Mouse (Mus musculus) thymus, postnatal 25 days (tissue): ENCODE results near the gene Gpr152.

ENCODE experiments used
- DNase-seq: peaks from one replicate; pipeline ENCODE4 v3.0.0; 2022

Gpr152 gene

DNA sequence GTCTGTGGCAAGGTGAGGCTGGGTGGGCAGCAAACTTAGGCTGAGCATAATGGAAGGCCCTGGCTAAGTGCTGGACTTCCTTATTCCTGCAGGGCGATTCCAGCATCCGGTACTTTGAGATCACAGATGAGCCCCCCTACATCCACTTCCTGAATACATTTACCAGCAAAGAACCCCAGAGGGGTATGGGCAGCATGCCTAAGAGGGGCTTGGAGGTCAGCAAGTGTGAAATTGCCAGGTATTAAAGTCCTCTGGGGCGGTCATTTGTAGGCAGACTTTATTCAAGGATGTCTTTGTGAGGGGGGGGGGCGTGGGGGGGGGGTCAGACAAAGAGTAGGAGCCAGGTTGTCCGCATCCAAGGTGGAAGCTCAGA lies 11.9 kb downstream of the Gpr152 start:
- no peak for DNase-seq

- DNase-seq: no peak
Observed at GRCm38 (mm10) chr19:4151898-4152297, 12.3 kb downstream of the Gpr152 start.

DNA sequence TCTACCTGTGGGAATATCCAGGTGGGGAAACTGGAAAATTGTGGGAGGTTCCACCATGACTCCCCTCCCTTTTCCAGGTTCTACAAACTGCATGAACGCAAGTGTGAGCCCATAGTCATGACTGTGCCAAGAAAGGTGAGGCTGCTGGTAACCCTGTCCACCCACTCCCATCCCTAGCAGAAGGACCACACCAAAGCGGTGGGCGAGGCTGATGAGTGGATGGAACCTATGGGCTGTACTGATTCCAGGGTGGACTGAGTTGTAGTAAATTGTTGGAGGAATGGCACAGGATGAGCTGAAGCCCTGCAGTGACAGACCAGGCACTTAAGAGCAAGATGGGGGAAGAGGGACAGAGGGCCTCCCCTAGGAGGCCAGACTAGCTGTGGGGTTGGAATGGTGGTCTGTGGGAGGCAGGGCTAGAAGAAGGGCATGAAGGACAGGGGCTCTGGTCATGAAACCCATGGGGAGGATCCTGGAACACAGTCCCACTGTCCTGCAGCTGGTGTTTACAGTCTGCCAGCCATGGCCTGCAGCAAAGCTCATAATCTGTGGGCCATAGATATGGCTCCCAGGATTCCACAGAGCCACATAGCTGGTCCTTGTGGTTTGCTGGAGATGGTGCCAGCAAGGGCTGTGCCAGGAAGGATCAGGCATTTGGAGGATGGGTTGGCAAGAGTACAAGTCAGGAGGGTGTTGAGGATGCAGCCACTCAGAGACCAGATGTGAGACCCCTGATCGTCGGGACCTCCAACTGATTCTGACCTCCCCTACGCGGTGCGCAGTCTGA lies 13.1 kb downstream of the Gpr152 start:
- no peak for DNase-seq

- DNase-seq: no peak
Observed at GRCm38 (mm10) chr19:4153232-4153654, 13.7 kb downstream of the Gpr152 start, which contains the start of gene Ptprcap. Gene Ptprcap (plus strand): TSS chr19:4153604.

GRCm38 (mm10) chr19:4154437-4155222 lies 15.0 kb downstream of the Gpr152 start:
- DNase-seq: peak; percentile 85

DNA sequence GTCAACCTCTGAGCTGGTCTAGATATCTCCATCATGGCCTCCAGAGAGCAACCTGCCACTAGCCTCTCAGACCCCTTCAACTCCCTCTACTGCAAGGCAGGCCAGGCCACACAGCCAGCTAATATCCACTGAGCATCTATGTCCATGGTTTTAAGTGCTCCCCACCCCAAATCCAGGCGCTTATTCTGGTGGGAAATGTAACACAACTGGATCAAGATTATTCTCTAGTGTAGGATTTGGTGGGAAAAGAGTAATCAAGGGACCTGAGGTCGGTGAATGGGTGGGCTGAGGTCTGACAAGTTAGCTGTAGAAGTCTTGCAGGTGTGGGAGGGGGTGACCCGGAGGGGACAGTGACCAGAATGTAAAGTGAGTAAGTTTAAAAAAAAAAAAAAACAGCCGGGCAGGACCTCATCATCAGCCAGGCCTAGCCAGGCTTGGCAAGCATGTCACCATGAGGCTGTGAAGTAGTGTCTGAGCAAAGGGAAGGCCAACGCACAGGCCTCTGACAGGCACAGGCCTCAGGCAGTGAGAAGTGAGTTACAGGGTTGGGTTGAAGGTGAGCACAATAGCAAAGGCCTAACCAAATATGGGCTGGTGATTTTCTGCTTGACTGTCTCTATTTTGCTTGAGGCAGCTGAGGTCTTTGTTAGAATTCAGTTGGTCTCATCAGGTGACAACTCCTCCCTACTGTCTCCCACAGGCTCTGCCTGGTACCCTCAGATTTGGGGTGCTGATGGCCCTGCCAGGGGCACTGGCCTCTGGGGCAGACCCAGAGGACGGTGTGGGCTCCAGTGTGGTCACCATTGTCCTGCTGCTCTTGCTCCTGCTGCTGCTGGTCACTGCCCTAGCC lies 15.9 kb downstream of the Gpr152 start:
- DNase-seq: peak; percentile 57

GRCm38 (mm10) chr19:4156073-4156579 lies 16.5 kb downstream of the Gpr152 start:
- peak; percentile 52 for DNase-seq

GRCm38 (mm10) chr19:4156771-4157170 lies 17.2 kb downstream of the Gpr152 start:
- DNase-seq: no peak

DNA sequence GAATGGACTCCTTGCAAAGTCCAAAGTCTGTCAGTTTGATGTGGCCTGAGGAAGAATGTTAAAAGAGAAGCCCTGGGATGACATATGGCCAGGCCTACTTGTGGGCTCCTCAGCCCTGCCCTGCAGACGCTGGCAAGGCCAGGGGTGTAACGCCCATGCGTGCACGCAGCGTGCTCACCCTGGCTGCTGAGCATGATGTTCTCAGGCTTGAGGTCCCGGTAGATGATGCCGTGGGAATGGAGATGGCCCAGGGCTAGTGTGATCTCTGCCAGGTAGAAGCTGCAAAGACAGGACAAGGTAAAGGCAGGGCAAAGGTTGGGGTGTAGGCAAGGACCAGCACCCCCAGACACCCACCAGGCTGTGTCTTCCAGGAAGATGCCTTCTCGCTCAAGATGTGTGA lies 19.5 kb downstream of the Gpr152 start:
- no peak for DNase-seq

DNA sequence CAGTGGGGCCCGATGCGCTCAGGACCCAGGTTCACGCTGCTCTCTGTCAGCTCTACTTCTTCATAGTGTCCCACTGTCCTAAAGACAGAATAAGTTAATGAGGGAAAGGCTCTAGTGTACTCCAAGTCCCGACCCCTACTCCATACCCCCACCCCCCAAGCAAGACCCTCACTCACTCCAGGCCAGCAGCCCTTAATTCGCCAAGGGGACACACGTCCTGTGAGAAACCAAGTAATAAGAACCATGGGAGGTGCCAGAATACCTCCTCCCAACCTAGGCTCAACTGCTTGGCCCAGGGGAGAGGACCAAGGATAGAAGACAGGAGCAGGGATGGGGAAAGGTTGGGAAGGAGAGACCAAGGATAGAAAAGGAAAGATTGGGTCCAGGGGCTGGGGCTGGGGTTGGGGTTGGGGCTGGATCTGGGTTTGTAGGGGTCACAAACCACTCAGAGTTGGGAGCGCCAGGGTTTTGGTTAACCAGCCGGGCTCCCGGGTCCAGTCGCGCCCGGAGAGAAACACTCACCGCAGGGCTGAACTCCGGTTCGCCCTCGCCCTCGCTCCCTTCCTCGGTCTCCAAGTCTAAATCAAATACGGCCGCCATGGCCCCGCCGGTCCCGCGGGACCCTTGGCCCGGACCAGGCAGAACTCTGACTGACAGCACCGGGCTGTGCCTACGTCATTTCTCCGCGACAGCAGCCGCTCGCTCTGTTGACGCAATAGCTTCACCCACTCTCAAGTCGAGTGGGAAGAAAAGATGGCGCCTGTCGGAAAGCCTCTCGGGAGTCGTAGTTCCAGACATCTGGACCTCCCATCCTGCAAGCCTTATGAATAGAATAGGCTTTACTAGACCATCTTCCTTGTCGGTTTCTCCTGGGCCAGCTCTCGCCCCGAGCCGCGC lies 23.3 kb downstream of the Gpr152 start, which contains the start of gene Rps6kb2:
Rps6kb2 (minus strand) TSS at position 709 of the 897 bp plus-strand sequence.
- peak; percentile 92 for DNase-seq

- no peak for DNase-seq
Observed at GRCm38 (mm10) chr19:4163543-4163887, 23.9 kb downstream of the Gpr152 start.

- no peak for DNase-seq
Observed at GRCm38 (mm10) chr19:4164100-4164499, 24.5 kb downstream of the Gpr152 start.

DNA sequence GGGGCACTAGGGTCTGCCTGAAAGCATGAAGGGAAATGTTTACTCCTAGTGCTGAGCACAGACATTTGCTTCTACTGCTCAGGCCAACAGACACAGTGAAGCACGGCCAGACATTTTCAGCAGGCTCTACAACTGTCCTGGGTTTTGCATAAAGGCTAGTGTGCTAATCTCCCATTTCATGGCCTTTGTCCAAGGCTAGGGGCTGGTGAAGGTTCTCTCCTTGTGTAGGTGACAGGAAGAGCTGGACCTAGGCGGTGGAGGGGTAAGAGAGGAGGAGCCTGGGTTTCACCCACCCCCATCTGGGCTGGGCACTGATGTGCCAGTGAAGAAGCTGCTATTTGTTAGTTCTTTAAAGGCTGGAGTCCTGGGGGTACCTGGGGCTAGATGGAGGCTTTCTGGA lies 25.1 kb downstream of the Gpr152 start:
- no peak for DNase-seq

- DNase-seq: no peak
Observed at GRCm38 (mm10) chr19:4166678-4167476, 27.3 kb downstream of the Gpr152 start.

- DNase-seq: peak; percentile 100
Observed at GRCm38 (mm10) chr19:4169378-4169784, 29.8 kb downstream of the Gpr152 start.

GRCm38 (mm10) chr19:4169810-4170209 lies 30.2 kb downstream of the Gpr152 start:
- DNase-seq: no peak

GRCm38 (mm10) chr19:4170723-4171392 lies 31.3 kb downstream of the Gpr152 start:
- DNase-seq: no peak

- peak; percentile 27 for DNase-seq
Observed at GRCm38 (mm10) chr19:4171393-4172290, 32.1 kb downstream of the Gpr152 start.

DNA sequence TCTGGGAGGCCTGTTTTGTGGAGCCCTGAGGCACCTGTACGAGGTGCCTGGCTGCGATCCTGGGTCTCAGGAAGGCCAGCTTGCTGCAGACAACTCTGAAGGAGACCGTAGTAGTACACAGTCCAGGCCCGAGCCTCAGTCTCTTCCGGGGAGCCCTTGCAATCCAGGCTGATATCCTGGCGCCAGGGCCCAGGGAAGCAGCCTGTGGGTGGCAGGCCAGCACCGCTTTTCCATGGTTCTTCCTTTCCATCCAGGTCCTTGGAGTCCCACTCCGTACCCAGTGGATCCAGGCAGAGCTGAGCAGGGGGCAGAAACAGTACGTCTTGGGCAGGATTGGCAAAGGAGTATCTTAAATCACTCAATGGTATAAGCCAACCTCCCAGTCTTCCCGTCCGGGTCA lies 33.3 kb downstream of the Gpr152 start:
- no peak for DNase-seq
